Mouse (Mus musculus) erythroid progenitor cell, adult 5-6 weeks (primary cell): ENCODE measurements around the gene Gnat2. TPM values are rescaled to one million over a fixed set of nuclear protein-coding genes. Genes with fewer than 3 reads are reported as not detected.

Source experiments
- ATAC-seq: replicated peaks from 2 replicates; pipeline ENCODE4 v1.8.0; 2016; ENCODE audit warnings: moderate number of reproducible peaks, mild to moderate bottlenecking, moderate TSS enrichment, inconsistent platforms; ENCODE audit not compliant: poor library complexity, low FRiP score, severe bottlenecking
- total RNA-seq, 2 experiments: library from RNA; stranded (forward) in 1 of 2; stranded (reverse) in 1 of 2; fragments of 150-400 nt in 1 of 2; fragments of 186-747, 209-891 nt in 1 of 2; gene quantifications; 2 replicates each; pipeline versions ENCODE4 v1.2.3 to v1.2.4; 2015 to 2017; ENCODE audit warnings: low replicate concordance in 2 of 2

The Gnat2 gene
- total RNA-seq, 2 experiments from 2014 or later, result not detected

DNA sequence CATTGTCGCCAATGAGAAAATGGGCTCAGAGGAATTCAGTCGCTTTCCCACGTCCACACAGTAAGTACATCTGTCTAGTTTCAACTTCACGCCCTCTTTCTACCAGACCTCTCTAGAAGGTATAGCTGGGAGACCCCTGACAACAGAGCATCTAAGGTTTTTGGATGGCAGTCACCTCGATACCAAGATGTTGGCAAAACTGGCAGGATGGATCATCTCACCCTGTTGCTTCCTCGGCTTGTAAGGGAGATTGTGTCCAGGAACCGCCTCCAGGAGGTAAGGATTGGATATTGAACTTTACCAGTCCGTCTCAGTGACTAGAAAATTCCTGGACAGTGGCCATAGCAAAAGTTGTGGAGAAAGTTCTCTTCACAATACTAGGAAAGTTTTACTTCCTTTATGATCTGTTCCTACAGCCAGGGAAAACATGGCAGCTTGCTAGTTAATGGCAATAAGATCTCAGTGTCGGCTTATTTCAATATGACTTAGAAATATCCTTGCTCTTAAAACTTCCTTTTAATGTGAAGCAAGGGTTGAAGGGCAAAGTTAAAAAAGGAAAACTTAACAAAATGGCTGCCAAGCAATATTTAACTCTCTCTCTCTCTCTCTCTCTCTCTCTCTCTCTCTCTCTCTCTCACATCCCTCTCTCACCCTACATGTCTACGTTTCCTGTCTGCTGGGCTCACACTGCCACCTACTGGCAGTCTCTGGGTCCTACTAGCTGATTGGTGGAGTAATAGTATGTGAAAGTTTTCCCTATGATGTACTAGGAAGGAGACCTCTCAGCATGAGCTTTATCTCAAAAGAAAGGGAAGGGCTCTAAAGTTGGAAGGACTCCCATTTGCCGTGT, 55.0 kb downstream of the Gnat2 start:
- peak; percentile 63 for ATAC-seq

Other genes starting within 250 kb of the Gnat2 start
- gene Eps8l3, start 215.6 kb upstream of the Gnat2 start, total RNA-seq (2015; ENCODE audit: low replicate concordance), result not detected in 2 replicates
- not detected in 2 replicates for gene Eps8l3, start 215.6 kb upstream of the Gnat2 start, total RNA-seq (2017; ENCODE audit: low replicate concordance)
- gene Gstm5, start 197.0 kb upstream of the Gnat2 start, total RNA-seq (2015; ENCODE audit: low replicate concordance), result 49.4 and 80.1 TPM in 2 replicates
- 50.7 and 54.8 TPM in 2 replicates for gene Gstm5, start 197.0 kb upstream of the Gnat2 start, total RNA-seq (2017; ENCODE audit: low replicate concordance)
- not detected in 2 replicates for gene Gstm7, start 161.0 kb upstream of the Gnat2 start, total RNA-seq (2015; ENCODE audit: low replicate concordance)
- gene Gstm7, start 161.0 kb upstream of the Gnat2 start, total RNA-seq (2017; ENCODE audit: low replicate concordance), result not detected in 2 replicates
- gene Gstm6, start 149.0 kb upstream of the Gnat2 start, total RNA-seq (2015; ENCODE audit: low replicate concordance), result not detected in 2 replicates
- gene Gstm6, start 149.0 kb upstream of the Gnat2 start, total RNA-seq (2017; ENCODE audit: low replicate concordance), result not detected in 2 replicates
- gene Gstm3, start 123.5 kb upstream of the Gnat2 start, total RNA-seq (2015; ENCODE audit: low replicate concordance), result not detected in 2 replicates
- not detected in 2 replicates for gene Gstm3, start 123.5 kb upstream of the Gnat2 start, total RNA-seq (2017; ENCODE audit: low replicate concordance)
- not detected in 2 replicates for gene Gstm2, start 106.3 kb upstream of the Gnat2 start, total RNA-seq (2015; ENCODE audit: low replicate concordance)
- not detected in 2 replicates for gene Gstm2, start 106.3 kb upstream of the Gnat2 start, total RNA-seq (2017; ENCODE audit: low replicate concordance)
- 114 and 170 TPM in 2 replicates for gene Gstm1, start 74.8 kb upstream of the Gnat2 start, total RNA-seq (2015; ENCODE audit: low replicate concordance)
- gene Gstm1, start 74.8 kb upstream of the Gnat2 start, total RNA-seq (2017; ENCODE audit: low replicate concordance), result 29.0 and 44.4 TPM in 2 replicates
- gene Gstm4, start 47.9 kb upstream of the Gnat2 start, total RNA-seq (2015; ENCODE audit: low replicate concordance), result 2.5 and 4.2 TPM in 2 replicates
- 0.90 and 1.4 TPM in 2 replicates for gene Gstm4, start 47.9 kb upstream of the Gnat2 start, total RNA-seq (2017; ENCODE audit: low replicate concordance)
- gene Ampd2, start 6.1 kb upstream of the Gnat2 start, total RNA-seq (2015; ENCODE audit: low replicate concordance), result 9.2 and 10.5 TPM in 2 replicates
- 1.0 and 10.1 TPM in 2 replicates for gene Ampd2, start 6.1 kb upstream of the Gnat2 start, total RNA-seq (2017; ENCODE audit: low replicate concordance)
- 29.9 and 45.7 TPM in 2 replicates for gene Gnai3, start 53.4 kb downstream of the Gnat2 start, total RNA-seq (2015; ENCODE audit: low replicate concordance)
- gene Gnai3, start 53.4 kb downstream of the Gnat2 start, total RNA-seq (2017; ENCODE audit: low replicate concordance), result 21.7 and 30.0 TPM in 2 replicates
- gene Gpr61, start 62.1 kb downstream of the Gnat2 start, total RNA-seq (2015; ENCODE audit: low replicate concordance), result not detected in 2 replicates
- not detected in 2 replicates for gene Gpr61, start 62.1 kb downstream of the Gnat2 start, total RNA-seq (2017; ENCODE audit: low replicate concordance)
- gene Amigo1, start 93.5 kb downstream of the Gnat2 start, total RNA-seq (2015; ENCODE audit: low replicate concordance), result not detected in 2 replicates
- 0.38 TPM in 1 of 2 replicates, not detected in the other for gene Amigo1, start 93.5 kb downstream of the Gnat2 start, total RNA-seq (2017; ENCODE audit: low replicate concordance)
- gene Cyb561d1, start 108.4 kb downstream of the Gnat2 start, total RNA-seq (2015; ENCODE audit: low replicate concordance), result 1.4 and 2.1 TPM in 2 replicates
- 5.3 TPM in 1 of 2 replicates, not detected in the other for gene Cyb561d1, start 108.4 kb downstream of the Gnat2 start, total RNA-seq (2017; ENCODE audit: low replicate concordance)
- gene Atxn7l2, start 118.1 kb downstream of the Gnat2 start, total RNA-seq (2015; ENCODE audit: low replicate concordance), result 0.36 and 5.4 TPM in 2 replicates
- not detected in 2 replicates for gene Atxn7l2, start 118.1 kb downstream of the Gnat2 start, total RNA-seq (2017; ENCODE audit: low replicate concordance)
- gene Sypl2, start 133.9 kb downstream of the Gnat2 start, total RNA-seq (2015; ENCODE audit: low replicate concordance), result not detected in 2 replicates
- not detected in 2 replicates for gene Sypl2, start 133.9 kb downstream of the Gnat2 start, total RNA-seq (2017; ENCODE audit: low replicate concordance)
- gene Psma5, start 164.1 kb downstream of the Gnat2 start, total RNA-seq (2015; ENCODE audit: low replicate concordance), result 78.8 and 93.0 TPM in 2 replicates
- gene Psma5, start 164.1 kb downstream of the Gnat2 start, total RNA-seq (2017; ENCODE audit: low replicate concordance), result 49.7 and 86.5 TPM in 2 replicates
- 12.3 and 15.9 TPM in 2 replicates for gene Sort1, start 191.3 kb downstream of the Gnat2 start, total RNA-seq (2015; ENCODE audit: low replicate concordance)
- 8.7 and 10.8 TPM in 2 replicates for gene Sort1, start 191.3 kb downstream of the Gnat2 start, total RNA-seq (2017; ENCODE audit: low replicate concordance)